Mouse (Mus musculus): ENCODE data around the gene Map2k3.

Map2k3 gene

GRCm38 (mm10) chr11:60966974-60967373 lies 35.1 kb downstream of the Map2k3 start:
- DNase-seq = no peak

- DNase-seq = no peak
Measured at GRCm38 (mm10) chr11:60975097-60975496, 43.3 kb downstream of the Map2k3 start.

DNA sequence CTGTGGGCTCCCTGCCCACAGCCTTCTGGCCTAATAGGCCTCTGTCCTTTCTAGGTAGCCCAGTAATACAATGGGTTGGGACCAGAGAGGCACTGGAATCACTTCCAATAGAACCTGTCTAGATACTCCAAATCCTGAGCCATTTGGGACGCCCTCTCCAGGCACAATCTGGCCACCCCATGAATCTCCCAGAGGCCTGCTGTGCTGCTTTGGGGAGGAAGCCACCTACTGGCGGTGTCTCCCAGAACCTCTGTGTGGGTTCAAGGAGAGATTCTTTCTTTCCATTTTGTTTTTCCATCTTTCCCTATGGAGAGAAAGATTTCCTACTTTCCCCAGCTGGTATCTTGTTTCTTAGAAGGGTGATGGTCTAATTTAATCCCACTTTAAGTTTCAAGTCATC lies 44.4 kb downstream of the Map2k3 start:
- no peak for DNase-seq

DNA sequence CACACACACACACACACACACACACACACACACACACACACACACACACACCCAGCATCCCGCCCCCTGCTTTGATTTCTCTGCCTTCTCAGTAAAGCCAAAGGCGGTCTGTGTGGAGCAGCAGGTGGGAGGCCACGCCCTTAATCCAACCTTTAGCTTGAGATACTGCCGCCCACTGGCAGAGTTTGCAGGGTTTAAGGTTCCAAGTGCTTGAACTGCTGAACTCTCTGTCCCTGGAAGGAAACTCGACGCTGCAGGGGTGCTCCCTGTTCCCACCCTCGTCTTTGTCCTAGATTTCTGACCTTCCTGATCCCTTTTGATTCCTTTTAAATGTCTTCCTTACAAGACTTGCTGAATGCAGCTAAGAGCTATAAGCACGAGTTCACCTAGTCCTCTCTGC lies 44.9 kb downstream of the Map2k3 start:
- no peak for DNase-seq

GRCm38 (mm10) chr11:60977153-60977552 lies 45.3 kb downstream of the Map2k3 start:
- DNase-seq = no peak

DNA sequence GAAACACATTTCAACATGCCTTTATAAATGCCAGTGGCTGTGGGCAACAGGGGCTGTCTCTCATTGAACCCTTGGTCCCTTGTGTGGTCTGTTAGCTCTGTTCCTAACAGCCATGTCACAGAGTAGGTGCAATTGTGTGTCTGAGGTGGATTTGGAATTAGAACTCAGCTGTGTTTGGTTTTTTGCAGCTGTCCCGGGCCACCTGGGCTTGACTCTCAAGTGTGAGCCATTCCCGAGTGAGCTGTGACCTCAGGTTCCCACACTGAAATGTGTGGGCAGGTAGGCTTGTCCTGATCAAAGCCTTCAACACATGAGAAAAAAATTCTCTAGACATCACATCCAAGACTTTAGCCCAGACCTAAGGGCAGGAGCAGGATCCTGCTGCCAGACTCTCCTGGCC lies 46.8 kb downstream of the Map2k3 start:
- no peak for DNase-seq

DNA sequence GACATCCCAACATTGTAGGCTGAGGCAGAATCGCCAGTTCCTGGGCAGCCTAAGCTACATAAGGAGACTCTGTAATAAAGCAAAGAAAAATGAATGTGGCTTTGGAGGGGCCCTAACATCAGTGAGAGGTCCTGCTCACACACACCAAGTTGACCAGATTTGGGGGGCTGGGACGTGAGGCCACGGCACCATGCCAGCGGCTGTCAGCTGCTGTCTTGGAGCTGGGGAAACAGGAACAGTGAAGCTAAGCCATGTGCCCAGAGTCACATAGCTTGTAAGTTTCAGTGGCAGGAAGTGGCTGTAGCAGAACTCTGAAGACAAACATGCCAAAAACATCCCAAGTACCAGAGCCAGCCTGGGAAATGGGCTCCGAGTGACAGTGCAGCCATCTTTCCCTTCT lies 48.0 kb downstream of the Map2k3 start:
- DNase-seq = no peak

GRCm38 (mm10) chr11:60981693-60982486 lies 50.1 kb downstream of the Map2k3 start:
- DNase-seq = no peak

GRCm38 (mm10) chr11:60984912-60985558 lies 53.2 kb downstream of the Map2k3 start:
- peak; percentile 92 for DNase-seq

DNA sequence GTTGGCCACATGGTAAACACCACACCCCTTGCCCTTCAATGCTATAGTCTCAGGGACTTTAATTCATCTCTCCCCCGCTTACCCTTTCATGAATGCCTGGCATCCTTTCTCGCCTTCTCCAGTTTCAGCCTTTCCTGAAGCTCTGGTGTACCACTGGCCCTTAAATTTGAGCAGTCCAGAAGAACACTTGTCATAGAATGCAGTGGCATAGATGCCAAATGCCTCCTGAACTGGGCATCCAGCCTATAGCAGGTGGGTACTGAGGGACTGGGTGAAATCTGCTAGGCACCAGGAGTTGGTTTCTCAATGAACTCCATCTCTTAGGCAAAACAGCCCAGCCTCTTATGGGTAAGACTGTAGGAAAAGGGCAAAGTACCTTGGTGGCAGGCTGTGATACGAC lies 58.6 kb downstream of the Map2k3 start:
- no peak for DNase-seq

All from cerebellum, adult 9-11 months (tissue).